Mouse (Mus musculus) liver, postnatal 0 days (tissue): ENCODE data around the gene Arhgap15. TPM values are rescaled to one million over a fixed set of nuclear protein-coding genes. Genes with fewer than 3 reads are reported as not detected.

Experiments
- ATAC-seq: fragments of 200-750 bp; cut with Nextera tagmentation; 2 replicates; pipeline ENCODE4 v1.8.0; 2017; ENCODE audit warnings: mild to moderate bottlenecking, moderate library complexity
- DNase-seq: peaks from one replicate; pipeline ENCODE4 v3.0.0-alpha.2; 2016
- H3K27ac ChIP-seq: fragments of 300-500 bp; sonication (generic); 2 replicates; pipeline ENCODE4 v1.5.1; 2014; ENCODE audit warnings: antibody characterized with exemption, moderate library complexity, mild to moderate bottlenecking, low read depth
- H3K27me3 ChIP-seq: fragments of 300-500 bp; sonication (generic); 2 replicates; pipeline ENCODE4 v1.6.1; 2014; ENCODE audit warnings: low read length, control low read depth, mixed read lengths; ENCODE audit not compliant: insufficient read depth
- H3K36me3 ChIP-seq: fragments of 300-500 bp; sonication (generic); replicated peaks from 2 replicates; pipeline ENCODE4 v1.6.1; 2014; ENCODE audit warnings: mild to moderate bottlenecking, control low read depth, low read length, moderate library complexity, mixed read lengths; ENCODE audit not compliant: insufficient read depth
- H3K4me1 ChIP-seq: fragments of 300-500 bp; sonication (generic); 2 replicates; pipeline ENCODE4 v1.6.1; 2014; ENCODE audit warnings: antibody characterized with exemption, mild to moderate bottlenecking, control low read depth; ENCODE audit not compliant: insufficient read depth
- H3K4me2 ChIP-seq: fragments of 300-500 bp; sonication (generic); 2 replicates; pipeline ENCODE4 v1.6.1; 2014; ENCODE audit warnings: low read depth, mild to moderate bottlenecking, low read length, moderate library complexity, mixed read lengths
- H3K4me3 ChIP-seq: fragments of 300-500 bp; sonication (generic); 2 replicates; pipeline ENCODE4 v1.5.1; 2014; ENCODE audit warnings: low read depth, low read length
- H3K9ac ChIP-seq: fragments of 300-500 bp; sonication (generic); replicated peaks from 2 replicates; pipeline ENCODE4 v1.6.1; 2014; ENCODE audit warnings: mild to moderate bottlenecking, moderate library complexity
- H3K9me3 ChIP-seq: fragments of 300-500 bp; sonication (generic); 2 replicates; pipeline ENCODE4 v1.6.1; 2016; ENCODE audit warnings: mild to moderate bottlenecking, control low read depth, low read length, mixed read lengths
- CTCF ChIP-seq: sonication (generic); IDR thresholded peaks from 2 replicates; pipeline ENCODE4 v1.5.1; 2016; ENCODE audit warnings: antibody characterized with exemption, low read depth
- EP300 ChIP-seq: IDR thresholded peaks from 2 replicates; pipeline ENCODE4 v1.6.1; 2016; ENCODE audit warnings: antibody characterized with exemption, low read depth, mild to moderate bottlenecking
- WGBS: fragments of 180-500 bp; shearing (Covaris S2); extraction: QIAGEN DNeasy Blood & Tissue Kit; methylation state at CpG from one replicate; pipeline ENCODE4 v1.1.7; 2014; ENCODE audit not compliant: insufficient replicate concordance; 5-methylcytosine and 5-hydroxymethylcytosine counted together
- polyA plus RNA-seq: library from polyadenylated mRNA; unstranded; fragments of >200 nt; fragmentation: Nextera tagmentation; extraction: Ambion mirVana; gene quantifications from 2 replicates; pipeline ENCODE4 v1.2.1, GENCODE M21; 2015

Arhgap15 gene
- polyA plus RNA-seq, 1 experiment from 2014 or later, result 6.3 TPM

DNA sequence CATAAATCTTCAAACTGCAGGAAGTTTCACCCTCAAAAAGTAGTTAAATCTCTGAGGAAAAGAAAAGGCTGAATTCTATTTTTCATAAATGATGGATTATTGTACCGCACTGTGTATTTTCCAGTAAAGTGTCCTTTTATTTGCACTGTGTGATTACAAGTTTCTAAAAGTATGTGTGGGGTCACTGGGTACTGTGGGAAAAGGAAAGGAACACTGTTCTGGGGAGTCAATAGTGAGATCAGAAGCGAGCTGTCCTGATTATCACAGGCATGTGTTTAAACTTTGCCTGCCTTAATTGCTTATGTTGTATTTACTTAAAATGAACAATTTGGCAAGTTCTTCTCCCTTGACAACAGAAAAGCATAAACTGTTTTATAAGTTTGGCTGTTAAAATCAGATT lies 365.7 kb downstream of the Arhgap15 start:
- no peaks in the 10 kb centered on the region for H3K9me3 ChIP-seq
- H3K9ac ChIP-seq, result no peak overlapping the region
- H3K4me2 ChIP-seq, result no peak overlapping the region
- no peak overlapping the region for H3K4me3 ChIP-seq
- ATAC-seq (no peak), DNase-seq (no peak)
- no peak overlapping the region for H3K27ac ChIP-seq
- H3K27me3 ChIP-seq, result no peaks in the 10 kb centered on the region
- 74% methylated on average over 2 of the region's 2 CpGs for WGBS
- no peak for TF ChIP-seq CTCF
- no peak for TF ChIP-seq EP300
- no peaks in the 10 kb centered on the region for H3K36me3 ChIP-seq
- no peaks in the 10 kb centered on the region for H3K4me1 ChIP-seq

- DNase-seq, result no peak
- Histone ChIP-seq H3K27me3 (no peaks in the 10 kb centered on the region), H3K27ac (no peak overlapping the region), H3K4me3 (no peak overlapping the region), H3K9ac (no peak overlapping the region), H3K4me2 (no peak overlapping the region), H3K9me3 (no peaks in the 10 kb centered on the region), H3K36me3 (no peaks in the 10 kb centered on the region), H3K4me1 (no peaks in the 10 kb centered on the region)
- no peak for ATAC-seq
- WGBS, result 72% methylated on average over 5 of the region's 5 CpGs
- no peak for TF ChIP-seq EP300
- TF ChIP-seq CTCF, result no peak
Observed at GRCm38 (mm10) chr2:44121162-44121561, 372.5 kb downstream of the Arhgap15 start.

- Histone ChIP-seq H3K4me2 (no peak overlapping the region), H3K4me3 (no peak overlapping the region), H3K9me3 (no peaks in the 10 kb centered on the region), H3K9ac (no peak overlapping the region), H3K27ac (no peak overlapping the region), H3K27me3 (no peaks in the 10 kb centered on the region), H3K36me3 (no peaks in the 10 kb centered on the region), H3K4me1 (no peaks in the 10 kb centered on the region)
- no peak for TF ChIP-seq CTCF
- TF ChIP-seq EP300, result no peak
- DNase-seq (no peak), ATAC-seq (no peak)
- WGBS, result 67% methylated on average over 2 of the region's 2 CpGs
Observed at GRCm38 (mm10) chr2:44123246-44123645, 374.6 kb downstream of the Arhgap15 start.

DNA sequence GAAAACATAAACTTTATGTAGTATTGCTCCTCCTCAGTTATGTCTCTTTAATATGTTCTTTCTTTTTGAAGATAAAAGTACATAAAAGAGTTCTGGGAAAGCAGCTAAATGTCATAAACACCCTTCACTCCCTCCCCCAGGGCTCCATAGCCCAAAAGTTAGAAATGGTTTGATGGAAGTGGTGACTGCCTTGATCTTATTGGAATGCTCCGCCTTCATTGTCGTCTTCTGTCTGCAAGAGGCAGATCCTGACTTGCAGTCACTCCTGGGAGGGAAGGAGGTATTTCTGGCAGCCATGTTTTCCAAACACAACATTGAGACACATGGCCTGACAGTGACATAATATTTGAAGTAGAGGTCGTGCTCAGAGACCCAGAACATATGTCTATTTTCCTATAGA lies 375.5 kb downstream of the Arhgap15 start:
- TF ChIP-seq CTCF (no peak), EP300 (no peak)

DNA sequence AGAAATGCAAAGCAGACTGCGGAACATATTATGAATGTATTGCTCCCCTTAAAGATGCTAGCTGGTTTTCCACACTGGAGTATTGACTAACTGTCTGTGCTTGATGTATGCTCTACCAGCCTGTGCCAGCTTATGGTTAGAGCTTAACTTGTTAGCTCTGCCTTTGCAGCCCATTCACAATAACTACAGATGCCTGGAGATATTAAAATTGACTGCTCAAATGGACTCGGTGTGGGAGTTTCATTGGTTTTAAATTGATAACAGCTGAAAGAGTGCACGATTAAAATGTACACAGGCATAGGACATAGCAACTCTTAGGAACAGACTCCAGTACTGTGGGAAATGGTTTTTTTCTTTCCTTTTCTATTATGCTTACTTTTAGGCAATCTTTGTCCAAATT lies 376.1 kb downstream of the Arhgap15 start:
- Histone ChIP-seq H3K4me2 (no peak overlapping the region), H3K27me3 (no peaks in the 10 kb centered on the region), H3K9me3 (no peaks in the 10 kb centered on the region), H3K4me1 (no peaks in the 10 kb centered on the region), H3K4me3 (no peak overlapping the region), H3K36me3 (no peaks in the 10 kb centered on the region), H3K27ac (no peak overlapping the region), H3K9ac (no peak overlapping the region)
- WGBS, result 79% methylated on average over 3 of the region's 3 CpGs
- no peak for TF ChIP-seq EP300
- TF ChIP-seq CTCF, result no peak
- ATAC-seq (no peak), DNase-seq (no peak)

More for the DNA sequence above, 375.5 kb downstream of the Arhgap15 start:
- no peak overlapping the region for H3K4me2 ChIP-seq
- no peak overlapping the region for H3K9ac ChIP-seq
- DNase-seq (no peak), ATAC-seq (no peak)
- H3K36me3 ChIP-seq, result no peaks in the 10 kb centered on the region
- H3K27me3 ChIP-seq, result no peaks in the 10 kb centered on the region
- no peak overlapping the region for H3K27ac ChIP-seq
- 81% methylated on average over 3 of the region's 3 CpGs for WGBS
- no peaks in the 10 kb centered on the region for H3K4me1 ChIP-seq
- H3K9me3 ChIP-seq, result no peaks in the 10 kb centered on the region
- H3K4me3 ChIP-seq, result no peak overlapping the region

GRCm38 (mm10) chr2:44126044-44126695 lies 377.5 kb downstream of the Arhgap15 start:
- no peaks in the 10 kb centered on the region for H3K27me3 ChIP-seq

GRCm38 (mm10) chr2:44129533-44129932 lies 380.9 kb downstream of the Arhgap15 start:
- 77% methylated on average over 3 of the region's 3 CpGs for WGBS
- Histone ChIP-seq H3K36me3 (no peaks in the 10 kb centered on the region), H3K27ac (no peak overlapping the region), H3K9ac (no peak overlapping the region), H3K4me3 (no peak overlapping the region), H3K4me1 (no peaks in the 10 kb centered on the region), H3K4me2 (no peak overlapping the region), H3K9me3 (no peaks in the 10 kb centered on the region), H3K27me3 (no peaks in the 10 kb centered on the region)
- no peak for TF ChIP-seq CTCF
- no peak for TF ChIP-seq EP300
- DNase-seq (no peak), ATAC-seq (no peak)

More at GRCm38 (mm10) chr2:44126044-44126695, 377.5 kb downstream of the Arhgap15 start:
- no peak overlapping the region for H3K4me3 ChIP-seq
- H3K9me3 ChIP-seq, result no peaks in the 10 kb centered on the region
- whole genome bisulfite sequencing, result 66% methylated on average over 1 of the region's 1 CpGs
- H3K27ac ChIP-seq, result no peak overlapping the region
- ATAC-seq, result no peak
- no peak overlapping the region for H3K4me2 ChIP-seq
- no peaks in the 10 kb centered on the region for H3K36me3 ChIP-seq
- no peak for TF ChIP-seq CTCF
- no peak for TF ChIP-seq EP300
- H3K4me1 ChIP-seq, result no peaks in the 10 kb centered on the region
- H3K9ac ChIP-seq, result no peak overlapping the region
- no peak for DNase-seq
